Mouse (Mus musculus): ENCODE measurements around the gene Hrh1.

Hrh1 gene

GRCm38 (mm10) chr6:114397691-114398217, at the start of gene Hrh1:
Gene Hrh1 (plus strand): TSS chr6:114397936.
- in situ Hi-C loops (cut with MboI; ENCODE audit: low pct_unique_long_range_greater_than_20kb in 1 of 2, low sequenced_read_pairs in 2 of 2, unreplicated experiment in 1 of 2) = no loop called here

DNA sequence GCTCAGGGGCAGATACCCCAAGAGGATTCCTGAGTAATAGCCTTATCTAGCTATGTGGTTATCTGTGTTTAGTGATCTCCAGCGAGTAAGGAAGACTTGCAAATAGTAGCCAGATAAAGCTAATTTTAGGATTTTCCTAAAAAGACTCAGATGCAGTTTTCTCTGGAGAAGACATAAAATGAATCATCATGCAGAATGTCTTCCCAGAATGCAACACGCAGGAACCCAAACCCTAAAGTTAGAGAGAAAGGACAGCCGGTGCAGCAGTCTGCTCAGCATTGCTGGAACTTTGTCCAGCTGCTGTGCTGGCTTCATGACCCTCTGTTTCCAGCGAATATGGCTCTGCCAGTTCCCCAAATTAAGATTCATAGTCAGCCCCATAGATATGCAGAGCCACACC, 43.1 kb upstream of the Hrh1 start:
- in situ Hi-C loops (cut with MboI; ENCODE audit: low pct_unique_long_range_greater_than_20kb in 1 of 2, low sequenced_read_pairs in 2 of 2, unreplicated experiment in 1 of 2) = no loop called here

DNA sequence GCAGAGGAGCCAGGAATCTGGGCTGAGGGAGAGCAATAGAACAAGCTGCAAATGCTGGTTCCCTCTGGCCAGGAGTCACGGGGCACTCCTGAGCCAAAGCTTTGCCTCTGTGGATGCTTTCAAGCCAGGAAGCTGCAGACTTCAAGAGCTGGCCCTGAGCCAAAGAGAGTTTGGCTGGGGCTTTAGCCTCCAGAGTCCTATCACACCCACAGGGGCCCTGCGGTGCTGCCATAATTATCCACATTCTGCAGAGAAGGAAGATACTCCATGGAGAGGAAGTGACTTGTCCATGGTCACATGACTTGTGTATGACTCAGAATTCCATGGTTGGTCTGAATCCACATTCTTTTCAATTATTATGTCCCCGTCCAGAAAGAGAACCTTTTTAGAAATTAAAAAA, 39.6 kb upstream of the Hrh1 start:
- in situ Hi-C loops (cut with MboI; ENCODE audit: low pct_unique_long_range_greater_than_20kb in 1 of 2, low sequenced_read_pairs in 2 of 2, unreplicated experiment in 1 of 2) = no loop called here

- in situ Hi-C loops (cut with MboI; ENCODE audit: low pct_unique_long_range_greater_than_20kb in 1 of 2, low sequenced_read_pairs in 2 of 2, unreplicated experiment in 1 of 2) = no loop called here
These were observed 35.4 kb upstream of the Hrh1 start for GRCm38 (mm10) chr6:114362355-114362754.

GRCm38 (mm10) chr6:114363740-114364139, 34.0 kb upstream of the Hrh1 start:
- in situ Hi-C loops (cut with MboI; ENCODE audit: low pct_unique_long_range_greater_than_20kb in 1 of 2, low sequenced_read_pairs in 2 of 2, unreplicated experiment in 1 of 2) = no loop called here

GRCm38 (mm10) chr6:114364734-114365133, 33.0 kb upstream of the Hrh1 start:
- in situ Hi-C loops (cut with MboI; ENCODE audit: low pct_unique_long_range_greater_than_20kb in 1 of 2, low sequenced_read_pairs in 2 of 2, unreplicated experiment in 1 of 2) = no loop called here

DNA sequence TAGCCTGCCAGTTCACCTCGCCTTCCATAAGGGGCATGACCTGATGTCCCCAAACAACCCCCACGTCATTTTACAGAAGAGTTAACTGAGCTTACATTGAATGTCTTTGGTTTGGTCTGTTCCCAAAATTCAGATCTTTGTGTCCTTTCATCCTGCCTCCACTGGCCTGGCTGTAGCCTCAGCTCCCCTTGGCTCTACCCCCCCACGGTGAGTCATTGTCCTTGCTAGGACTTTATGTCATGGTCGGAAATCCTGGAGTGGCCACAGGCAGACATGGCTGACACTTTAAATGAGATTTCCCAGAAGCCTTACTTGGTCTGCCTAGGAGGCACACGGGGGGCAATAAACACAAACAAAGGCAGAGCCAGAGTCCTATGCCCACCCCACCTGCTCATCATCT, 31.5 kb upstream of the Hrh1 start:
- in situ Hi-C loops (cut with MboI; ENCODE audit: low pct_unique_long_range_greater_than_20kb in 1 of 2, low sequenced_read_pairs in 2 of 2, unreplicated experiment in 1 of 2) = no loop called here

- in situ Hi-C loops (cut with MboI; ENCODE audit: low pct_unique_long_range_greater_than_20kb in 1 of 2, low sequenced_read_pairs in 2 of 2, unreplicated experiment in 1 of 2) = no loop called here
These were observed 30.1 kb upstream of the Hrh1 start for GRCm38 (mm10) chr6:114367681-114368080.

DNA sequence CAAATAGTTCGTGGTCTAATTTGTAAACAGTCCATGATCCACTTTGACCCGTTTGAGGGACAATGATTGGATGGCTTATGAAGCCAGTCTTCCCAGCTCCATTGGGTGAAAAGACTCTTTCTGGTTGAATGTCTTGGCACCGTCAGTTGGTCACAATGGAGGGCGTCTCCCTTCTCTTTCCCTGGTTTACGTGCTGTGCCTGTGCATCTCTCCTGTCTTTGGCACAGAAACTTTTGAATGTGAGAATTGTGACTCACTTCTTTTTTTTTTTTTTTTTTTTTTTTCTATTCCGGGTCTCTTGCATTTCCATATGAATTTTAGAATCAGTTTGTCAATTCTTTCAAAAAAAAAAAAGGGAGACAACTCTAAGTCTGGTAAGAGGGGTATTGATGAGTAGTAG, 29.5 kb upstream of the Hrh1 start:
- in situ Hi-C loops (cut with MboI; ENCODE audit: low pct_unique_long_range_greater_than_20kb in 1 of 2, low sequenced_read_pairs in 2 of 2, unreplicated experiment in 1 of 2) = no loop called here

- in situ Hi-C loops (cut with MboI; ENCODE audit: low pct_unique_long_range_greater_than_20kb in 1 of 2, low sequenced_read_pairs in 2 of 2, unreplicated experiment in 1 of 2) = no loop called here
These were observed 25.0 kb upstream of the Hrh1 start for GRCm38 (mm10) chr6:114372741-114373140.

GRCm38 (mm10) chr6:114380872-114381271, 16.9 kb upstream of the Hrh1 start:
- in situ Hi-C loops (cut with MboI; ENCODE audit: low pct_unique_long_range_greater_than_20kb in 1 of 2, low sequenced_read_pairs in 2 of 2, unreplicated experiment in 1 of 2) = no loop called here

GRCm38 (mm10) chr6:114387320-114387719, 10.4 kb upstream of the Hrh1 start:
- in situ Hi-C loops (cut with MboI; ENCODE audit: low pct_unique_long_range_greater_than_20kb in 1 of 2, low sequenced_read_pairs in 2 of 2, unreplicated experiment in 1 of 2) = no loop called here

GRCm38 (mm10) chr6:114387855-114388254, 9.9 kb upstream of the Hrh1 start:
- in situ Hi-C loops (cut with MboI; ENCODE audit: low pct_unique_long_range_greater_than_20kb in 1 of 2, low sequenced_read_pairs in 2 of 2, unreplicated experiment in 1 of 2) = no loop called here

GRCm38 (mm10) chr6:114390129-114390528, 7.6 kb upstream of the Hrh1 start:
- in situ Hi-C loops (cut with MboI; ENCODE audit: low pct_unique_long_range_greater_than_20kb in 1 of 2, low sequenced_read_pairs in 2 of 2, unreplicated experiment in 1 of 2) = no loop called here

- in situ Hi-C loops (cut with MboI; ENCODE audit: low pct_unique_long_range_greater_than_20kb in 1 of 2, low sequenced_read_pairs in 2 of 2, unreplicated experiment in 1 of 2) = no loop called here
These were observed 2.8 kb upstream of the Hrh1 start for GRCm38 (mm10) chr6:114394982-114395381.

DNA sequence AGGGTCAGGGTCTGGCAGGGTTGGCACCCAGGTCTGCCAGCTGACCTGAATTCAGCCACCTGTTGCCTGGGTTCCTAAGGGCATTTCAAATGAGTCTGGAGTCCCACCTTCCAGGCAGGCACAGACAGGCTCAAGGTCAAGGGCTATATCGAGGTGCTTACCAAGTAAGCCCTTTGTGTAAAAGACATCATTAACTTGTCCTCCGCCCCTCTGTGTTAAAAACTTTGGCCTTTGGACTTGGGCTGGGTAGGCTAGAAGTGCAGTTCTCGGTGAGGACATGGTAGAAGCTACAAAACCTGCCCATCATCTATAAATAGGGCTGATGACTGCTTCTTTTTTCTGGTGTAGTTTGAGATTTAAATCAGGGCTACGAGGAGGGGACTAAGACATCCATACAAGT, 1.1 kb upstream of the Hrh1 start:
- in situ Hi-C loops (cut with MboI; ENCODE audit: low pct_unique_long_range_greater_than_20kb in 1 of 2, low sequenced_read_pairs in 2 of 2, unreplicated experiment in 1 of 2) = no loop called here

DNA sequence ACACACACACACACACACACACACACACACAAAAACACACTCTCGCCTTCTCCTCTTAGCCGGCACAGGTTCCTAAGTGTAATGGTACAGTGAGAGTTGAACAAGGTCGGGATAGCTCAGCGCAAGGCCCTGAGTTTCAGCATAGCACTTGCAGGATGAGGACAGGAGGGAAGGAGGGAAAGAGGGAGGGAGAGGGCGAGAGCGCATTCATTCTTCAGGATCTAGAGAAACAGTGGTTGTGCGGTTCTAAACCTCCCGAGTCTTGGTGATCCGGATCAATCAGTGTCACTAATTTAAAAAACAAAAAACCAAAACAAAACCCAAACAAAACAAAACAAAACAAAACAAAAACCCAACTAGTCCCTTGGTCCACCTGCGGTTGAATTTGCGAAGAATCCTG, 456 bp upstream of the Hrh1 start:
- in situ Hi-C loops (cut with MboI; ENCODE audit: low pct_unique_long_range_greater_than_20kb in 1 of 2, low sequenced_read_pairs in 2 of 2, unreplicated experiment in 1 of 2) = no loop called here

DNA sequence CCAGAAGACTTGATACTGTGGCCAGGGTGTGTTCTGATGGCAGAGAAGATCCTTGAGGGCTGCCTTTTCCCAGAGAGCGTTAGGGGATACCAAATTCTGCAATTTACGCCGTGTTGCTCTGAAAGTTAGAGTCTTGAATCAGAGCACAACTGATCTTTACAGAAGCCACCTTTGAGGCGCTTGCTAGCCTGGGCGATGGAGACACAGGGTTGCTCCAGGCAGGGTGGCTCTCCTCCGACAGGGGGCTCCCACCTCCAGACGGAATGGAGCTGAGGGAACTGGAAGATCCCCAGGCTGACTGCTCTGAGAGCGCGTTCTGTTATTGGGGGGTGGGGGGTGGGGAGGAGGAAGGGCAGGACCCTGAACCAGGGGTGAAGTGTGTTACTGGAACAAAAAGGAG, 890 bp downstream of the Hrh1 start:
- in situ Hi-C loops (cut with MboI; ENCODE audit: low pct_unique_long_range_greater_than_20kb in 1 of 2, low sequenced_read_pairs in 2 of 2, unreplicated experiment in 1 of 2) = no loop called here

DNA sequence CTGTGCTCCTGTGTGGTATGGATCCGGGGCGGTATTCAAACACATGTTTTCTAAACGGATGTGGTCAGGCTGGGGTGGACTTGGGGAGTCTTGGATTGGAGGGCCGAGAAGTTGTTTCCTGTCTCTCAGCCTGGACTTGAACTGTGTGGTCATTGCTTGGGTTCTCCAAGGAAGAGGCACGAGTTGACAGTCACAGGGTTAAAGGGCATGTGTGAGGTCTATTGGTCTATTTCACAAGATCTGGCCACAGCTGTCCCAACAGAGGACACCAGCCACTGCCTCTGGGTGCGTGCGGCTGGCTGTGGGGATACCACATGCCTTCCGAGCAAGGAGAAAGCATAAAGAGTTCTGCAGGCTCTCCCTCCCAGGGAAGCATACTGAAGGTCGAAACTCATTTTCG, 2.7 kb downstream of the Hrh1 start:
- in situ Hi-C loops (cut with MboI; ENCODE audit: low pct_unique_long_range_greater_than_20kb in 1 of 2, low sequenced_read_pairs in 2 of 2, unreplicated experiment in 1 of 2) = no loop called here

- in situ Hi-C loops (cut with MboI; ENCODE audit: low pct_unique_long_range_greater_than_20kb in 1 of 2, low sequenced_read_pairs in 2 of 2, unreplicated experiment in 1 of 2) = no loop called here
These were observed 3.1 kb downstream of the Hrh1 start for GRCm38 (mm10) chr6:114400841-114401240.

DNA sequence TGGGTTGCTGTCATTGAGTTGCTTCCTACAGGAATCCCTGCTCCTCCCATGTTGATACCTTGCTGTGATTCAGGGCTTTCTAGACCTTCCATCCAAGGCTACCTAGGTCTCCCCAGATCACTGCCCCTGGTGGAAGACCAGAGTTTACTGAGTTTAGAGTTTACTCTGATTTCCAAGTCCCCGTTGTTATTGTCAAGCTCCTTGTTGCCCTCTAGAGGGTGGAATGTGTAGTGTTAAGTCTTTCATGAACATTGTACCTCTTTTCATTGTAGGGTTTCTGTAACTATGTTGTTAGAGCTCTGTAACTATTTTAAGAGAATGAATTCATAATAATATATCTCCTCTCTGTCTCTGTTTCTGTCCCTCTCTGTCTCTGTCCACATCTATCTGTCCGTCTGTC, 4.4 kb downstream of the Hrh1 start:
- in situ Hi-C loops (cut with MboI; ENCODE audit: low pct_unique_long_range_greater_than_20kb in 1 of 2, low sequenced_read_pairs in 2 of 2, unreplicated experiment in 1 of 2) = no loop called here
